Mouse (Mus musculus): ENCODE data around the gene Dgkg. TPM values are rescaled to one million over a fixed set of nuclear protein-coding genes. Genes with fewer than 3 reads are reported as not detected.

Dgkg gene
- total RNA-seq, 1 experiment from 2014 or later, result 5.8 TPM

- no peak for ATAC-seq (replicated peaks; ENCODE audit: low read depth, poor library complexity, severe bottlenecking)
Observed at GRCm38 (mm10) chr16:22653817-22654476, 3.1 kb downstream of the Dgkg start.

- ATAC-seq (replicated peaks; ENCODE audit: low read depth, poor library complexity, severe bottlenecking), result peak; percentile 65
Observed at GRCm38 (mm10) chr16:22651244-22651643, 5.8 kb downstream of the Dgkg start.

- no peak for ATAC-seq (replicated peaks; ENCODE audit: low read depth, poor library complexity, severe bottlenecking)
Observed at GRCm38 (mm10) chr16:22645256-22645655, 11.8 kb downstream of the Dgkg start.

DNA sequence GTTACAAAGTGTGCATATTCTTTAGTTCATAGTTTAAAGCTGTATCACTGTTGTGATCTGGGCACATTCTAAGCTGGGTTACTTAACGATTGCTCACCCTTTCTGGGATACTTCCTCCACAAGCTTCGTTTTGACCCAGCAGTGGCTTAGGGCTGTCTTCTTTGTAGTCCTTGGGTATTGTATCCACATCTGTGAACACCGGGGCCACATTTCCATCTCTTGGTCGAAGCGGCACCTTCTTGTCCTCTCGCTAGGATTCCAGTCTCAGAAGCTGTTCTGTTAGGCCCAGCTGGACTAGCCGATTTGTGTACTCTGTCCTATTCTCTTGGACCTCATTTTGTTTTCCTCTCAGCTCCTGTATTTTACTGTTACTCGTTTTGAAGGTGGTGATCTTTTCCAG is 13.6 kb downstream of the Dgkg start:
- ATAC-seq (replicated peaks; ENCODE audit: low read depth, poor library complexity, severe bottlenecking), result no peak

GRCm38 (mm10) chr16:22642953-22643352 is 14.1 kb downstream of the Dgkg start:
- ATAC-seq (replicated peaks; ENCODE audit: low read depth, poor library complexity, severe bottlenecking), result no peak

DNA sequence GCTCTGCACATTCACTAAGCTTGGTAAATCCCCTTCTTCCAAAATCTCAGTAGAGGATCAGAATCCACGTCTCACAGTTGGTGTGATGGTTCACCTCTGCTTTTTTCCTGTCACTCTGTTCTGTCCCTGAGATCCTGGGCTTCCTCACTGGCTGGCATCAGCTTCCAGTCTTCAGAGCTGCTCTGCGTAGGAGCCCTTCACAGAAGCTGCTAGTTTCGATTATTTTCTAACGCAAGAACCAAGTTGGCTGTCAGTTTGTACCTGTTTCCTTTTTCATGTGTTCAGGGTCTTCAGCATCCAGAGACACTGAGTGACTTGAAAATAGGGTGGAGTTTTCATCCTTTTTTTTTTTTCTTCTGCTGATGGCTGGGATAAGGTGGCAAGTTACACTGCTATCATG is 15.0 kb downstream of the Dgkg start:
- ATAC-seq (replicated peaks; ENCODE audit: low read depth, poor library complexity, severe bottlenecking), result no peak

- no peak for ATAC-seq (replicated peaks; ENCODE audit: low read depth, poor library complexity, severe bottlenecking)
Observed at GRCm38 (mm10) chr16:22641588-22641987, 15.4 kb downstream of the Dgkg start.

DNA sequence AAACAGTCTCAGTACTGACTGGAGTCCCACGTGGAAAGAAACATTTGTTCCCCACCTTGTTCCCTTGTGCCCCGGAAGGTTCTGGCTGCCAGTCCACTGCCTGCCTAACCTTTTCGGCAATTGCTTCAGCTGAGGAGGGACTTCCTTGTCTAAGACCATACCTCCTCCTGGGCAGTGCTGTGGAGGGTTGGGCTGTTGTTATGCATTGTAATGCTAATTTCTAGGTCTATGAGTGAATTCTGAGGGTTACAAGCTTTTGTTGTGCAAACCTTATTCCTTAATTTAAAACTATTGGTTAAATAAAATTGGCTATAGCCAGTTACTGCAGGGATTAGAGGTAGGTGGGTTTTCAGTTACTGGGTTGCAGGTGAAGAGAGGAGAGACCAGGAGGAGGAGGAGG is 19.7 kb downstream of the Dgkg start:
- no peak for ATAC-seq (replicated peaks; ENCODE audit: low read depth, poor library complexity, severe bottlenecking)

DNA sequence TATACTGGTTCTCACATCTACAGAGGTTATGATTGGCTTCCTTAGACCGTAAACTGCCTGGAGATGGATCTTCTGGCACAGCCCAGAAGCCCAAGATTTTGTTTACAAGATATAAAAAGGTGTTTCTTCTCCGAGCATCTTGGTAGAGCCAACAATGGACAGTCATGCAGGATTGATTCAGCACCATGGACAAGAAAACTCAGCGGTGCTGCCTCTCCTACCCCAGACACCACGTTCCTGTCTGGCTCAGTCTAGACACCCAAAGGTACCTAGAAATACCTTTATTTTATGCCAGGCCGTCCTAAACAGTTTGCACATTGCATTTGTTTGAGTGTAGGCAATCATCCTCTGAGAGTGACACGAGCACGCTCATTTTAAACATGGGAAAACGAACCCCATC is 21.3 kb downstream of the Dgkg start:
- ATAC-seq (replicated peaks; ENCODE audit: low read depth, poor library complexity, severe bottlenecking), result no peak

GRCm38 (mm10) chr16:22633063-22633462 is 24.0 kb downstream of the Dgkg start:
- no peak for ATAC-seq (replicated peaks; ENCODE audit: low read depth, poor library complexity, severe bottlenecking)

DNA sequence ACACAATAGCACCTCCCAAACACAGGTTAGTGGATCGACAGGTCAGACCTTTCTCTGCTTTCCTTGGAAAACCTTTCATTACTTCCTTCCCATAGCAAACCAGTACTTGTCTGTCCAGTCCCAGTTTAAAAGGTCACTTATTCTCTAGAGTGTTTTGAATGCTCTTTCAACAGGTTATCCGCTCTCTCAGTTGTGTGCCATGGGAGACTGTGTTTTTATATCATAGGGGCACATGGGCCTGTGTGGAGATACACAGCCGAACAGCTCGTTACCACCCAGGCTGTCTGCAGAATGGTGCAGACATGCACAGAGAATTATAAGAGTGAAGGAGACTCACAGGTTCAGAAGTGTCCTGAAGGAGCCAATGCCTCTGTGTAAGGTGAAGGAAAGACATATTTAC is 26.7 kb downstream of the Dgkg start:
- ATAC-seq (replicated peaks; ENCODE audit: low read depth, poor library complexity, severe bottlenecking), result no peak

GRCm38 (mm10) chr16:22629900-22630299 is 27.1 kb downstream of the Dgkg start:
- ATAC-seq (replicated peaks; ENCODE audit: low read depth, poor library complexity, severe bottlenecking), result peak; percentile 90

- ATAC-seq (replicated peaks; ENCODE audit: low read depth, poor library complexity, severe bottlenecking), result peak; percentile 47; the same call in 1 of the 2 replicates
Observed at GRCm38 (mm10) chr16:22625987-22626386, 31.0 kb downstream of the Dgkg start.

DNA sequence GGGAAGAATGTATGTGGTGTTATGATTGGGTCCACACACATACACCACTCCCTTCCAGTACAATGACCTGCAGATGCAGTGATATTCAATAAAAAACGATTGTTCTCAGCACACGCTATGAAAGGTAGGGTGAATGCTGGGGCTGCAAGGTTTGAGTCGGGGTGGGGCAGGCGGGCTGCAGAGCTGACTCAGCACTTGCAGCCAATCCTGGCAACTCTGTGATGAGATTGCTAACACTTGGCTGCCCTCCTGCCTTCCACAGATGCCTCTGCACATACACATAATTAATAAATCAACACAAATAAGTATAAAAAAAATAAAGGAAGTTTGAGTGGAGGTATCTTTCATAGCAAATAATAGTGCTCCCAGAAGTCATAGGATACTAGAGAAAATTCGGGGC is 31.6 kb downstream of the Dgkg start:
- ATAC-seq (replicated peaks; ENCODE audit: low read depth, poor library complexity, severe bottlenecking), result no peak

- ATAC-seq (replicated peaks; ENCODE audit: low read depth, poor library complexity, severe bottlenecking), result no peak
Observed at GRCm38 (mm10) chr16:22622286-22622685, 34.7 kb downstream of the Dgkg start.

GRCm38 (mm10) chr16:22621299-22621920 is 35.6 kb downstream of the Dgkg start:
- ATAC-seq (replicated peaks; ENCODE audit: low read depth, poor library complexity, severe bottlenecking), result no peak

- peak; percentile 79 for ATAC-seq (replicated peaks; ENCODE audit: low read depth, poor library complexity, severe bottlenecking)
Observed at GRCm38 (mm10) chr16:22618424-22619056, 38.5 kb downstream of the Dgkg start.

- peak; percentile 45 for ATAC-seq (replicated peaks; ENCODE audit: low read depth, poor library complexity, severe bottlenecking)
Observed at GRCm38 (mm10) chr16:22615805-22616204, 41.2 kb downstream of the Dgkg start.

DNA sequence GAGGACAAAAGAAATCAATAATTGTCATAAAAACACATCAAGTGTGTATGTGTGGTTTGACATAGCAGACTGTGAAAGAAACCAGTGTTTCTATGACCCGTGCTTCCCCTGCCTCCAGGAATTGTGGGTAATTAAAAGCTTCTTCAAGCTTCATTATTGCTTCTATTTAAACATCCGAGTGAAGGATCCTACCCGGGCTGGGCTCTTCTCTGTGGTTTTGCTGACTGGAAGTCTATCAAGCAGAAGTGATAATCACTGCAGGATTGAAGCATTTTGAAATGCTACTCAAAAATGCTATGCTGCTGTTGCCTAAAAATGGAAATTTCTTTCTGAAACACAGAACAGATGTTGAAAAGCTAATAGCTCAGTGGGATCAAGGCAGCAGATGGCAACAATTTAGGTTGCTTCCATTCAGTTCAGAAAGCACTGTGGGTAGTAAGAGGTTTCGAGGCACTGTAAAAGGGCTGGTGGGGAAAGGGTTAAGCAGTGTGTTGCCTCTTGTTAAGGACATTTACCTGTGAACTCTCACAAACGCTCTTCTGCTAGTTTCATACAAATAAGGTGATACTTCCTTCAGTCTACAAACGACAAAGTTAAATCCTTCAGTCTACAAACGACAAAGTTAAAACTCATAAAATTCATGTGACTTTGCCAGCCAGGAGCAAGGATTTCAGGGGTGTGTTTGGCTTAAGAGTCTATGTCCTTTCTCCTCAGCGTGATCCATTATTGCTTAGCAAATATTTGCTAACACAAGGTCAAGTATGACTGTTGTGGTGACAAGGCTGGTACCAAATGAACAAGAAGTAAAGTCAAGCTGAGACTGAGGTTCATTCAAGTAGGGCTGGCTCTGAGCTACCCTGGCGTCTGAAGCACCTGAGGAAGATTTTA is 43.6 kb downstream of the Dgkg start:
- ATAC-seq (replicated peaks; ENCODE audit: low read depth, poor library complexity, severe bottlenecking), result no peak

- ATAC-seq (replicated peaks; ENCODE audit: low read depth, poor library complexity, severe bottlenecking), result no peak
Observed at GRCm38 (mm10) chr16:22608046-22608445, 49.0 kb downstream of the Dgkg start.

GRCm38 (mm10) chr16:22606989-22607388 is 50.0 kb downstream of the Dgkg start:
- ATAC-seq (replicated peaks; ENCODE audit: low read depth, poor library complexity, severe bottlenecking), result no peak

Data from common myeloid progenitor, adult 5-6 weeks (primary cell).